Mouse (Mus musculus): ENCODE data around the gene Cstad.

Gene Cstad

DNA sequence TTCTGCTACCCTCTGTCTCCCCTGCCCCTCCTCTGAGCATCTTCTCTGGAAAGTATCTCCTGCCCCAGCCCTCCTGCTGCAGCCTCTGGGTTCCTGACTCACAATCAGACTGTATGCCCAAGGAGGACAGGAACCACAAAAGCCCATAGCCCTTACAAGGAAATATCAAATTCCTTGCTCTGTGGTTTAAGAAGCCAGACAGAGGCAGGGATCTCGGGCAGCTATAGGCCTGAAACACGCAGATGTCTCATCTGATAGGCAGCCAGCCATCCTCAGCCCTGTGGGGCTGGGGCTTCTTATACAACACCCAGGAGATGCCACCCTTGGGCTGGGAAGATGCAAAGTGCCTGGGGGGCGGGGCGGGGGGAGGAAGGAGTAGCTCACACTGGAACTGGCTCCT, 956 bp downstream of the Cstad start:
- DNase-seq (ENCODE audit: low read depth, low spot score), result no peak

DNA sequence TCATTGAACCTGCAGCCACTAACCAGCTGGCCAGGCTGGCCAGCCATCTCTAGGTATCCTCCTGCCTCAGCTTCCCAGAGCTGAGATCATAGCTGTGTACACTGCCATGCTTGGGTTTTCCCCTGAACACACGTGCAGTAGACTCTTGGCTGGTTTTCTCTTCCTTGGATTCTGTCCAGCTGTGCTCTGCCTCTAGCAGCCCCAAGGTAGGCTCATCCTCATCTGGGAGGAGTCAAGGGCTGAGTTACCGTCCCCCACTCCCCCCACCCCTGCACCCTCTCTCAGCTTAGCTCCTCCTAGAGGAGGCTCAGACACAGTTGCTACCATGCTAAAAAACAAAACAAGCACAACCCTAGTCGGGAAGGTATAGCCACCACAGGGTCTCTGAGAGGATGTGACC, 4.8 kb downstream of the Cstad start:
- no peak for DNase-seq (ENCODE audit: low read depth, low spot score)

DNA sequence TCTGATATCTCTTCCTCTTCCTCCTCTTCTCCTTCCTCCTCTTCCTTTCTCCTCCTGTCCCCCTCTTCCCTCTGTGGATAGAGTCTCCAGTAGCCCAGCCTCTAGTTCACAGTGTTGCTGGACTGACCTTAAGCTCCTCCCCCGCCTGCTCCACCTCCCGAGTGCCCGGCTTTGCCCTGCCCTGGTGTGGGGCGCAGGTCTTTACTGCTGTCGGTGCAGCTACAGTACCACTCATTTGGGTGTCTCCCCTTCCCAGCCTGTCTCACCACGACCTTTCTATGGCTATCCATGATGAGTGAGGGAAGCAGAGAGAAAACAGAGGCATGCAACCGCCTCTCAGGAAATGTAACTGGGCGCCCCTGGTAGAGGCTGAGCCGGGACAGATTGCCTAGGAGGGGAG, 5.5 kb downstream of the Cstad start:
- DNase-seq (ENCODE audit: low read depth, low spot score), result no peak

DNA sequence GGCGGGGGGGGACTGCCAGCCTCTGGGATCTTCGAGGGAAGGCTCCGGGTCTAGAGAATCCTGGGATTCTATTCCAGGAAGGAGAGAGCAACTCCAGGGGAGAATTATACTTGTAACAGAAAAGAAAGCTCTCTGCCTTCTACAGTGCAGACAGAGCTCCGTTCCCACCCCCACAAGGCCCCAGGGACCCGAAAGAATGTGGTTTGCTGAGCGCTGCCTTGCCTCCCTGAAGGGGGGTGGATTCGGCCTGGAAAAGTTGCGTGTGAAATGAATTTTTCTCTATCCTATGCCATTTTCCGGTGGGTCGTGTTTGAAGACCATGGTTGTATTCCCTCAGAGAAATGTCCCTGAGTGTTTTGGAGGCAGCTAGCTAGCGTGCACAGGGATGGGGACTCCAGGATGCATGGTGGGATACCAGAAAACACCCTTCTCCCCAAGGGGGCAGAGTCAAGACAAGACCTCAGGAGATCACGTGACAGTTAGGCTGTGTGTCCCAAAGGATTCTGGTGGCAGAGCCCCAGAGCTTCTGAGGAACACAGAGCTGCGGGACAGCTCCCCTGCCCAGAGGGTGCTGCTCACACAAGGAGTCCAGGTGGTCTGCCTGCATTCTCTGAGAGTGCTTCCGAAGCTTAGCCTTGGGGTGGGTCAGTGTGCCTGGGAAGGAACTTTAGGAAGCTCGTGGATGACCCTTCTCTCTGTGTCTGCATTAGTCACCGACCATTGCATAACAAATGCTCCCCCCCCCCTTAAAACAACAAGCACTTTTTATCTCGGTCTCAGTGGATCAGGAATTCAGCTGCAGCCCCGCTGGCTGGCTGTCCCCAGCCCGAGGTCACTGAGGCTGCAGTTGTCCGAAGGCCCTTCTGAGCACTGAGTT, 6.4 kb downstream of the Cstad start:
- no peak for DNase-seq (ENCODE audit: low read depth, low spot score)

DNA sequence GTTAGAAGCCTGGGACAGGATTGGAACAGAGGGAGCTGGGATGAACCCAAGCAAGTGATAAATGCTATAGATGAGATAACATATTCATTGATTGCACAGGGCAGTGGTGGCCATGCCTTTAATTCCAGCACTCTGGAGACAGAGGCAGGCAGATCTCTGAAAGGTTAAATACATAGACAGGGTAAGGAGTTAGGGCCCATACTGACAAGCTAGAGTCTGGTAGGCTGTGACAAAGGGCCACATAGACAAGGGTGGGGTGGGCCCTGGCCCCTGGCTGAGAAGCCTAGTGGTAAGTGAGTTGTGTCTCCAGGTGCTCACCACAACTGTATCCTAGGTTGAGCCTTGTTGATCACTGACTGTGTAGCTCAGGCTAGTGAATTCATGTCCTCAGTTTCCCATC, 7.6 kb downstream of the Cstad start:
- DNase-seq (ENCODE audit: low read depth, low spot score), result no peak

DNA sequence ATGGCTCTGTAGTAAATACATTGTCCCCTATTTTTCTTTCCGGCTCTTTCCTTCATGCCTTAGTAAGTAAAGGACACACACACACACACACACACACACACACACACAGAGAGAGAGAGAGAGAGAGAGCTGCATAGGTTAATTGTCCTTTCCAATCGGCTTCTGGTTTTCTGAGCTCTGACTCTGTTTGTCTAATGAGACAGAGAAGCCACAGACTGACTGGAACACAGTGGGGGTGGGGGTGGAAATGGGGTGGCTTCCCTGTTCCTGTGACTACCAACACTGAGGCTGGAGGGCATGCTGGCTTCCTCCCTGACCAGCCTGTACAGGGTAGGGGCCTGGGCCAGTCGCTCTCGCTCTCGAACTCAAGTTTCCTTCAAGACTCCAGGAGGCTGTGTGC, 8.9 kb downstream of the Cstad start:
- DNase-seq (ENCODE audit: low read depth, low spot score), result no peak

DNA sequence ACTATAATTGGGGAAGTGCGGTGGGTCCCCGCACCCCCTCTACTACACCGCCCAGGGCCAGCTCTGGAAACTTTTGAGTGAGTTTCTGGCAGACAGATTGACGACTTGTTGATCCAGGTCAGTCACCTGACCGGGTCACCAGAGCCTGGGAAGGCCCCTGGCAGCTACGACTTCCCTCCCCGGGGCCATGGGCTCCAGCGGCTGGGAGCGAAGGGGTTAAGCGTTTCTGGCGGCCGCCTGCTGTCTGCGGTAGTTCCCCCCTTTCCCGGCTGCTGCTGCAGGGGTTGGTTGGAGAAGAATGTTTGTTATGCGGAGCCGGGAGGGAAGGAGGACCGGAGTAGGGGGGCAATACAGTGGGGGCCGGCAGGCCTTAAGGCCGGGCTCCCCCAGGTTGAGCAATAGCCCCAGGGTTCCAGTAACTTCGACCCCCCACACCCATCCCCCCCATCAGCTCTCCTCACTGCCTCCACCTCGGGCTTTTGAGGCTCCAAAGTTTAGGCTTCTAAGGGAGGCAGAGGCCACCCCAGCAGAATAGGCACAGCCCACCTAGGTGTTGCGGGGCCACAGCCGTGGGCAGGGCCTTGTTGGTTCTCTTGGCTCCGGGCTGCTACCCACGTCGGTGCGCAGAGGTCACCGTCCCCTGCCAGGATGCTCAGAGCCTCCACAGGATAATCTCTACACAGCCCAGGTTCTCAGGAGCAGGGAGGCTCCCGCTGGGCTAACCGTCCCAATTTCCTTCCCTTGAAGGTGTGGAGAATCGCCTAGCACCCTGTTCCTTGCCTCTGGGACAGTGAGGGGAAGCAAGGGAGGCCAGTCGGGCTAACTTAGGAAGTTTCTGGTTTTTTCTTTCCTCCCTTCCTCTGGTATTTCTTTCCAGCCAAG, 10.3 kb downstream of the Cstad start:
- no peak for DNase-seq (ENCODE audit: low read depth, low spot score)

DNA sequence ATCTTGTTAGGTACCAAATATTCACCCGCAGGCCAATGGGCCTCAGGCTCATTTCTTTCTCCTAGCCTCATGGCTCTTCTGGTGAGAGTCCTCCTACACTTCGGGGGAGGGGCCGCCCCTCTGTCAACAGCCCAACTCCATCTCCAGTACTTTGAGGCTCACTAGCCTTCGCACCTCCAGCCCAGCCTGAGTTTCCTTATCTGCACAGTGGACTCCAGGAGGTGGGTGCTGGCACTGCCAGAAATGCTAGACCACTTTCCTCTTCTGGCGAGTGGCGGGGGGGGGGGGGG, 10.9 kb downstream of the Cstad start:
- no peak for DNase-seq (ENCODE audit: low read depth, low spot score)

DNA sequence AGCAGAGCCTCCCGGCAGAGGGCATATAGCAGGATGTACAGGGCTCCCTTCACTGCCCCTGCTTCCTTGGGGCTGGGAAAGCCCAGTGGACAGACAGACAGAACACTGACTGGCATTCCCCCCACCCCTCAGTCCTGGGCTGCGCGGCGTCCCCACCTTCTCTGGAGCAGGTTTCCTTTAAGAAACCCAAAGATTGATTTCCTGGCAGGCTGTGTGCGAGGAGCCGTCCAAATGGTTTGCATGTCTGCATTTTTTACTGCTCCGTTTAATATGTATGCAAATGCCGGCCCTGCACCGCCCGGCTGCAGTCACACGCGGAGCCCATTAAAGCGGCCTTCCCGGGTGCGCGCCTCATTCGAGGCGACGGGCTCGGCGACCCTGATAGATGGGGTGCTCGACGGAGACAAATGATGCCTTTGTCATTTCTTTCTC, 11.8 kb downstream of the Cstad start:
- DNase-seq (ENCODE audit: low read depth, low spot score), result peak; percentile 39

DNA sequence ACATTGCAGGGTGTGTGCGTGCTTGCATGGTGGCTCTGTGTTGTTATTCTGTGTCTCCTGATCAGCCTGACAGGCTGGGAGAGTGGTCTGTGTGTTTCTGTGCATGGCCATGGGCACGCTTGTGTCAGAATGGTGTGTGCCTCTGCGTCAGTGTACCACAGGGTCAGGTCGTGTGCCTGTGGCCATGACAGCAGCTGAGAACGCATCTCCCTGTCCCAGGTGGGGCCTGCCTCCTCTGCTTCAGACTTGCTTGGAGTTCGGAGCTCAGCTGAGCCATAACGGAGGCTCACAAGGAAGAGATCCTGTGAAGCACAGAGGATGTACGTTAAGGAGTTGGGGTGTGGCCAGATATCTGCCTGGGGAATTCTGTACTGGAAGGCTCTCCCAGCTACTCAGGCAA, 13.1 kb downstream of the Cstad start:
- no peak for DNase-seq (ENCODE audit: low read depth, low spot score)

DNA sequence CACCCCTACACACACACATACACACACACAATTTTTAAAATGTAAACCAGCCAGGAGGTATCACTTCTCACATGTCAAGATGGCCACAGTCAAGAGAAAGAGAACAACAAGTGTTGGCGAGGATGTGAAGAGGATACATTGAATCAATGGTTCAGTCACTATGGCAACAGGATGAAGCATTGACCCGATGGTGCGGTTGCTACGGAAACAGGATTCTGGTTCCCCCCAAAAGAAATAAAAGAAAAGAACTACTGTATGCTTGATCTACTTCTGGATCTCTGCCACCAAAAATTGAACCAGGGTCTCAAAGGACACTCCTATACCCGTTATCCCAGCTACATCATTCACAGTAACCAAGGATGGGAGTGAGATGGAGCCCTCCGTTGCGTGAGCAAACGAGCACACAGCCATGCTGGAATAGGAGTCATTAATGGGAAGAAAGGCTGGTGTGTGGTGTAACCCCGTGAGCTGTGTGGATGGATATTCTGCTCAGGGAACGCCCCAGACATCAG, 13.9 kb downstream of the Cstad start:
- no peak for DNase-seq (ENCODE audit: low read depth, low spot score)

DNA sequence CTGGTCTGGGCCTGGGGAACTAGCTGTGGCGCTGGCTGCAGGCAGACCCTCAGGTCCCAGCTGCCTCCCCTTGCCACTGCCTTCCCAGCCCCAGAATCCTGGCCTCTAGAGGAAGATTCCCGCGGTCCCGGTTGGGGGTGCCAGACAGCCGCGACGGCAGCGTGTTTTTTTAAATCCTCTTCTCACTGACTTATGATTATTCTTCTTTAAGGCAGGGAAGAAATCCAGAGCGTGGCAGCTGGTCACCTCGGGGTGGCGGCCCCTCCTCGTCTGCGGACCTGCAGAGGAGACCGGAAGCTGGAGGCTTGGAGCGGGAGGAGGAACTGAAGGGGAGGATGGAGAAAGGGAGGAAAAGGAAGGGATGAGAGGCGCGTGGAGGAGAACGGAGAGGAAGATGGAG, 18.7 kb downstream of the Cstad start:
- no peak for DNase-seq (ENCODE audit: low read depth, low spot score)

DNA sequence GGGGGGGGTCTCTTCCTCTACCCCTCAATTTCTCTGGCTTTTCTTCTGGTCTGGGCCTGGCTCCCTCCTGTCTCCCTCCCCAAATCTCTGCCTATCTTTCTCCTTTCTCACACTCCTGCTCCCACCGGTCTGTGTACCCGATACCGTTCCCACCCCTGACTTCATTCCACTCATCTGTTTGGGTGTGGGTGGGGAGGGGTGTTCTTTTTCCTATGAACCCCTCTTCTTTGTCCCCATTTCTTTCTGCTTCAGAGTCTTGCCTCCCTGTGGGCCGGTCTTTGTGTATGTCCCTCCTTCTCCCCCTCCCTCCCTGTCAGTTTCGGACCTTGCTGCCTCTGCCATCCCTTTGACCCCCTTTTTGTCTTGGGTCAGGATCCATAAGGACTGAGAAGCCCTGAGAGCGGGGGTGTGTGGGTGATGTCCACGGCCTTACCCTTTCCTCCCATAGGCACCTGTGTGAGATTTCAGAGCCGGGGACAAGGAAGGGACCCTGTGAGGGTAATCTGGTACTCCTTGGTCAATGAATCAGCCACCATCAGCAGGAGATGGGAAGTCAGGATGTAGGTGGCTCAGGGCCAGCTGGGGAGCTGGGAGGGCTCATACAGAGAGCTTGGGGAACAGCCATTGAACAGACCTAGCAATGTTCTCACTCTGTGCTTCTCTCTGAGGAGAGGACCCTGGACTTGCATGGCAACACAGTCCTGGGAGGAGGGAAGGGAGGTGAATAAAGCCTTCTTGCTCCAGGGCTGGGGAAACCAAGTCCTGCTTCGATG, 19.5 kb downstream of the Cstad start:
- DNase-seq (ENCODE audit: low read depth, low spot score), result no peak

DNA sequence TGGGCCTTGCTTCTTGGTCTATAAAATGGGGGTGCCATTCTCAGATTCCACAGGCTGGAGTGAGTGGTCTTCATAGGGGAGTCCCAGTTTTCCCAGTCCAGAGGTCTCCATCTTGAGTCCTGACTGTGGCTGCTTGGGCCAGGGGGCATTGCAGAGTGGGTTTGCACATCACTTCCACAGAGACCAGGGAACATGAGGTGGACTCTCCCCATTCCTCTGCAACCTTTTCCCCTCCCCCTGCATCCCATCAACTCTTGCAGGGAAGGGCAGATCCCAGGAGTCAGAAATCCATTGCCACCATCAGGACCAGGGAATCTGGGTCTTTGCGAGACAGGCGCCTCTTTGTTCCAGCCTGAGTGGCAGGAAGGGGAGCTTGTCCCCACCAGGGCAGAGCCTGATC, 21.0 kb downstream of the Cstad start:
- DNase-seq (ENCODE audit: low read depth, low spot score), result no peak

DNA sequence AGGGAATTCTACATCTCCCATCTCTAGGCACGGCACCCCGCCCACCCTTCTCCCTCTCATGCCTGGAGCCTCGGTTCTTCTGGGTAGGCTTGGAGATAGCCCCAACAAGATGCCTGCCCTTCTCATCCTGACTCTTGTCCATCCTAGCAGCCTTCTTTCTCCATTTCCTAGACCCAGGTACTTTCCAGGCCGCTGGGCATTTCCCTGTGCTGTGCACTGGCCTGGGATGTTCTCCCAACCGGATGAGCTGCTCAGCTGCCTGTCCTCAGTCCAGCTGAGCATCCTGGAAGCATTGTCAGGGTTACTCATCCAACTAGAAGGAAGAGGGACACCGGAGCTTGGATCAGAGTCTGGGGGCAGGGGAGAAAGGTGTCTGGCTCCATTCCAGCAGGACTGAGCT, 21.6 kb downstream of the Cstad start:
- no peak for DNase-seq (ENCODE audit: low read depth, low spot score)

DNA sequence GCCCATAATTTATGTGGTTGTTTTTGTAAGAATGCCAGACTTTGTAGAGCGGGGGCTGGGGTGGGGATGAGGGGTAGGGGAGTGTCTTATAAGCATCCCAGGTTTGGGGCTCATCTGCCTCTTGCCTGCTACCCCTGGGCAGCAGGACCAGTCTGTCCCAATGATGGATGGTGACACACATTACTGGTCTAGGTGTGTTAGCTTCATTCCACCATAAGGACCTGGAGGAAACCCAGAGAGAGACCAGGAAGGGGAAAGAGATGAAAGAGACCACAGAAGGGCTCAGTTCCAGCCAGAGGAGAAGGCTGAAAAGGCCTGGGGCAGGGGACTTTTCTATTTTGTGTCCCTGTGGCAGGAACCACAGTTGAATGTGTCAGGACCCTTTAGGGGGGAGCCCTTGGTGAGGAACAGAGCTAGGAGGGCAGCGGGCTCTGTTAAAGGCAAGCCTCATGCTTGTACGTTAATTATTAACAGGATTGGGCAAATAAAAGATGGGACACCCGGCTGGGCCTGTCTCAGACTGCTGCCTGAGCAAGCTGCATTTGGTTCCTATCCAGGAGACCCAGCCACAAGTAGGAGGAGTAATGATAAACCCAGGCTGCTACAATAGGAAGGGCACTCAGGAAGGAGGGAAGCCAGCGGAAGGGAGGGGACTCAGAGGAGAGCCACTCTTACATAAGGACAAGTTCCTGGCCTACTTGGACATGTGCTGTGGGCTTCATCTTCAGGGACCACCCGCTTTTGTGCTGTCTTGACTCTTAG, 23.8 kb downstream of the Cstad start:
- no peak for DNase-seq (ENCODE audit: low read depth, low spot score)

DNA sequence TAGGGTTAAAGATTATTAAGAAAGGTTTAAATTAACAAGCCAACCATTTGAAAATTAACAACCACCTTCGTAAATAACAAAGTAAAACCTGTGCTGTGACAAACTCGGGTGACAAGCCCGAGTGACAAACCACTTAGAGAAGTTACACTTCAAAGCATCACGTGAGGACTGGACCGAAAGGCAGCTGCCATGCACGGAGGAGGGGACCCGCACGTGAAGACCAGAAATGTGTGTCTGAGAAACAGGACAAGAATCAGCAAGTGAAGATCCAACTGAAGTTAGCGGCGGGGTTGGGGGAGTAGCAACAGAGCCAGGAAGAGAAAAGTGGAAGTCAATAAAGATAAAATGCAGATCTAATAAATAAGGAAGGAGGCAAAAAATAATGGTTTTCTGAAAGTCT, 29.0 kb downstream of the Cstad start:
- no peak for DNase-seq (ENCODE audit: low read depth, low spot score)

DNA sequence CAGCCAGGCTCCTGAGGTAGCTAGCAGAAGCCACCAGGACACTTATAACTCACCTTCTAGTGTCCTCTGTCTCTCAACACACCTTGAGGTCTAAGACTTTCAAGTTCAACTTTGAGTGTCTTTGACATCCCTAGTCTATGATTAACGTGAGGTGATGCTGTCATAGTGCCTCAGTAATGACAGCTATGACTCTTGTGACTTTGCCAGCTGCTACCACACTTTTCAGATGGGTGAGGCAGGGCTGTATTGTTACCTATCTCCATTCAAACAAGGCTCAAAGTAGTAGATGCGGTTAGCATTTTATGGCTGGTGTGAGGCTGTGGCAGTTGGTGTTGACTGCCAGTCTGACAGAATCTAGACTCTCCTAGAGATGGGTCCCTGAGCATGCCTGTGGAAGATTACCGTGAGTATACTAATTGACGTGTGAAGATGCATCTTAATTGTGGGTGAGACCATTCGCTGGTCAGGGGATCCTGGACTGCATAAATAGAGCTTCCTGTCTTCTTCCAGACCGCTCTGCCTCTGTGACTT, 30.5 kb downstream of the Cstad start:
- no peak for DNase-seq (ENCODE audit: low read depth, low spot score)

DNA sequence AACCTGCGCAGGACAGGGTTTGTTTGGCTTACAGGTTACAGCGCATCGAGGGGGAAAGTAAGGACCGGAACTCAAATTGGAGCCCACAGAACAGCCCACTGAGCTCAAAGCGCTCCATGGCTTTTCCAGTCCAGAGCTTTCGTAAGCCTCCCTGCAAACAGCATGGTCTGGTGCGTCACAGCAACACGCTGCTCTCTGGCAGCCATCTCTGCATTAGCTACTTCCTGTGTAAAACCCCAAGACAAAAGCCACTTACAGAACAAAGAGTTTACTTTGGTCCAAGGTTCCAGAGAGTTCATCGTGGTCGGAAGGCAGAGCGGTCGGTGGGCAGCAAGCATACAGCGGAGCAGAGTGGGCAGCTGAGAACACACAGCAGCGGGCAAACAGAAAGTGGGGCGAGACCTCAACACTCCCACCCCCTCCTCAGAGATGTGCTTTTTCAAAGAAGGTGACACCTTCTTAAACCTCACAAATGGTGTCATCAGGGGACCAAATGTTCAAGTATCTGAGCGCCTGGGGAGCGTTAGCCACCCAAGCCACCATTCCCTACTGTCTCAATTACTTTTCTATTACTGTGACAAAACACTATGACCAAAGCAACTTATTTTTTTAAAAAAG, 31.3 kb downstream of the Cstad start:
- no peak for DNase-seq (ENCODE audit: low read depth, low spot score)

DNA sequence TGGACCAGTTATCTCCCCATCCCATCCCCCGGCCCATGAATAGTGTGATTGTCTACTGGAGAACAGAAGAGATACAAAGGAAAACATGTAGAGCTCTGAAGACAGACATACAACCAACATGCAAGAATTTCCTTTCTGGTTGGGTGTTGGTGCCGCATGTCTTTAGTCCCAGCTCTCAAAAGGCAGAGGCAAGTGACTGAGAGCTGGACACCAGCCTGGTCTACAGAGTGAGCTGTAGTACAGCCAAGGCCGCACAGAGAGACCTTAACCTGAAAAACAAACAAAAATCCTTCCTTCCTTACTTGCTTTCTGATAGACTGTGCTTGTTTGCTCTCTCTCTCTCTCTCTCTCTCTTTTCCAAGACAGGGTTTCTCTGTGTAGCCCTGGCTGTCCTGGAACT, 32.5 kb downstream of the Cstad start:
- DNase-seq (ENCODE audit: low read depth, low spot score), result no peak

DNA sequence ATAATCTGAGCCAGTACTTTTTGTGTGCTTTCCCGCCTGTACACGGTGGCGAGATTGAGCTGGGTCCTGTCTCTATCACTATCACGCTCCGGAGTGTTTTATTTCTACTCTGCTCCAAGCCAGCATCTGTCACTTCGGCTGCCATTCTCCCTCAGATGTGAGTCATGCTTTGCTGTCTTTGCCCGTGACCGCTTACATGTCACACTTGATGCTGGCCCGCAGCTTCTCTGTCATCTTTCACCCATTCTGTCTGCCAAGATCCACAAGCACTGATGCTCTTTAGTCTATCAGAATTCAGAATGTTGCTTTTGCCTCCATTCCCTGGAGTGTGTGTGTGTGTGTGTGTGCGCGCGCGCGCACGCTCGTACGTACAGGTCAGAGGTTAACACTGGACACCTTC, 33.5 kb downstream of the Cstad start:
- DNase-seq (ENCODE audit: low read depth, low spot score), result no peak
